Mouse (Mus musculus): ENCODE results near the gene Tmem208. TPM values are rescaled to one million over a fixed set of nuclear protein-coding genes. Genes with fewer than 3 reads are reported as not detected.

The Tmem208 gene
- total and polyA plus RNA-seq, 3 experiments = 94.5 to 149 TPM; not detected in 1

DNA sequence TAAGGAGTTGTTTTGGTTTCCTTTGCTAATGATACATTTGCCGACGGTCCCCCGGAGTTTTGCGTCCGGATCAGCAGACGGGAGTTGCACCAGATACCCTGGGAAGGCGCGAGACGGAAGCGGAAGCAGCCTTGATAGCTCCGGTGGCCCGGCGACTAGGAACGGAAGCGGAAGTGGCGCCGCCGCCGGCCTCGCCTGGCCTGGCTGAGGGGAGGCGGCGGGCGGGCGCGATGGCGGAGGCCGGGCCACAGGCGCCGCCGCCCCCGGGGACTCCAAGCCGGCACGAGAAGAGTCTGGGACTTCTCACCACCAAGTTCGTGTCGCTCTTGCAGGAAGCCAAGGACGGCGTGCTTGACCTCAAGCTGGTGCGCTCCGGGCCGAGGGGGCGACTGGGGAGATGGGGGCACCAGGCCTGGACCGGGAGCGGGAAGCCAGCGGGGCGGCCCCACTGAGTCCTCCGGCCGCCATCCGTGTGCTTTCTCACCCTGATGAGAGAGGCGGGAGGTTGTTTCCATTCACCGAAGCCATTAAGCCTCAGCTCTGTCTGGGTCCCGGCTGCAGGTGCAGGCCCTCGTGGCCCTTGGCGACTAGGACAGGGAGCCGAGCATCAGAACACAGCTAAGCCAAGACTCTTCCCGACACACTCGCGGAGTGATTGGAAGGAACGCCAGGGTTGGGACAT is 28.5 kb upstream of the Tmem208 start, which contains the start of gene E2f4 (continued):
- TF ChIP-seq POLR2A (IDR thresholded peaks at IDR 0.05; ENCODE audit: control insufficient read depth in 1 of 2, insufficient read depth in 1 of 2, low read depth in 1 of 2, low read length in 2 of 2, poor library complexity in 1 of 2) (peak; percentile 87 to 95), MAX (IDR thresholded peaks at IDR 0.05; ENCODE audit: low read length) (peak; percentile 45; the same call in 1 of the 2 replicates), CTCF (IDR thresholded peaks at IDR 0.05 in 2 of 3, conservative IDR thresholded peaks at IDR 0.05 in 1 of 3; ENCODE audit: control insufficient read depth in 1 of 3, insufficient read depth in 1 of 3, low read depth in 2 of 3, low read length in 3 of 3, poor library complexity in 1 of 3, severe bottlenecking in 1 of 3) (no peak), EP300 (IDR thresholded peaks at IDR 0.05; ENCODE audit: low read depth in 1 of 2, low read length in 2 of 2) (peak in 1 of 2 experiments; percentile 25; a peak in 1 of 4 replicates), ZNF384 (IDR thresholded peaks at IDR 0.05; ENCODE audit: low read depth, low read length) (no peak), TBP (IDR thresholded peaks at IDR 0.05; ENCODE audit: low read depth, low read length) (peak; percentile 49; the same call in 1 of the 2 replicates), JUND (IDR thresholded peaks at IDR 0.05; ENCODE audit: low read depth, low read length) (no peak), MAZ (IDR thresholded peaks at IDR 0.05; ENCODE audit: low read depth, low read length) (peak; percentile 43; the same call in 1 of the 2 replicates), UBTF (IDR thresholded peaks at IDR 0.05; ENCODE audit: borderline replicate concordance, insufficient read depth, low read depth, low read length) (no peak), E2F4 (IDR thresholded peaks at IDR 0.05; ENCODE audit: borderline replicate concordance, low read depth, low read length) (no peak), NRF1 (IDR thresholded peaks at IDR 0.05; ENCODE audit: insufficient read depth, low read depth, low read length, poor library complexity, severe bottlenecking) (no peak), MEF2A (IDR thresholded peaks at IDR 0.05; ENCODE audit: extremely low read depth, insufficient replicate concordance, low read depth, low read length, poor library complexity, severe bottlenecking) (no peak), POLR2AphosphoS2 (IDR thresholded peaks at IDR 0.05; ENCODE audit: low read length) (no peak; the same call in none of the 2 replicates), POLR2AphosphoS5 (IDR thresholded peaks at IDR 0.05; ENCODE audit: borderline replicate concordance, low read depth, low read length) (no peak)

DNA sequence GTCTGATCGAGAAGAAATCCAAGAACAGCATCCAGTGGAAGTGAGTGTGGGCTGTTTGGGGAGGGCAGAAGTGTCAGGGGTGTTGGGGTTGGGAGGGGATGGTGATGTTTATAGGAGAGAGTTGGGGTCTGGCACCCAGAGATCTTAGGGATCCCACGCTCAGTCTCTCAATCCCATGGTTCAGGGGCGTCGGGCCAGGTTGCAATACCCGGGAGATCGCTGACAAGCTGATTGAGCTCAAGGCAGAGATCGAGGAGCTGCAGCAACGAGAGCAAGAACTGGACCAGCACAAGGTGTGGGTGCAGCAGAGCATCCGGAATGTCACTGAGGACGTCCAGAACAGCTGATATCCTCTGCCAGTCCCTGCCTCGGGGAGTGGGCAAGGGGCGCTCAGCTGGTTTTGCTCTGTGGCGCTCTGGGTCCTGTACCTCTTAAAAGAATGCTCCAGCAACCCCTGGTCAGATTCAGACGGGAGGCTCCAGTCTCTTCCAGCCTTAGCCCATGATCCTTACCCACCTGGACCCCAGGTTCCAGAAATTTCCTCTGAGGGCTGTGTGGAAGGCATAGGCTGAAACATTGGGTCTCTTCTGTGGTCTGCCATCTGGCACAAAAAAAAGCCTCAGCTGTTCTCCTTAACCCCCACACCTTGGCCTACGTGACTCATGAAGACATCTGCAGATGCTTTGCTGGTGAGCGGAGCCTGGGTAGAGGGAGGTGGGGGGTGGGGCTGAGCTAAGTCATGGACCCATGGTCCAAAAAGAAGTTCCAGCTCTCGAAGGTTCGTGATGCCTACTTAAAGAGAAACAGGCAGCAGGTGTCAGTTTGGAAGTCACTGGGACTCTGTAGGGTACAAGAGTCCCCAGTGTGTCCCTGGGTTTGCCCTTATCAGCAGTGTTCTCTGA is 27.6 kb upstream of the Tmem208 start:
- peak overlapping the region; percentile 70 for H3K27ac ChIP-seq (ENCODE audit: control insufficient read depth, low read depth, low read length)
- H3K4me1 ChIP-seq (ENCODE audit: control insufficient read depth in 1 of 2, insufficient read depth in 2 of 2, low read length in 2 of 2) = peaks cover 11 to 34% of the 10 kb centered on the region in 2 experiments
- peaks cover 18 to 38% of the 10 kb centered on the region in 2 experiments for H3K36me3 ChIP-seq (ENCODE audit: control insufficient read depth in 1 of 2, insufficient read depth in 2 of 2, low read length in 2 of 2)
- peak; percentile 55 for DNase-seq (ENCODE audit: low read depth, low spot score)
- peak overlapping the region; percentile 86 for H3K4me3 ChIP-seq (ENCODE audit: control insufficient read depth in 1 of 2, insufficient read depth in 1 of 2, low read depth in 2 of 2, low read length in 2 of 2)
- TF ChIP-seq POLR2AphosphoS5 (IDR thresholded peaks at IDR 0.05; ENCODE audit: borderline replicate concordance, low read depth, low read length) (no peak), POLR2A (IDR thresholded peaks at IDR 0.05; ENCODE audit: control insufficient read depth in 1 of 2, insufficient read depth in 1 of 2, low read depth in 1 of 2, low read length in 2 of 2, poor library complexity in 1 of 2) (no peak), MAX (IDR thresholded peaks at IDR 0.05; ENCODE audit: low read length) (peak; percentile 36; the same call in 1 of the 2 replicates), KAT2A (conservative IDR thresholded peaks at IDR 0.05; ENCODE audit: low read depth, low read length) (no peak), GATA1 (IDR thresholded peaks at IDR 0.05; ENCODE audit: low read depth, low read length) (no peak), ZMIZ1 (IDR thresholded peaks at IDR 0.05; ENCODE audit: low read depth, low read length) (no peak), MAFK (IDR thresholded peaks at IDR 0.05; ENCODE audit: borderline replicate concordance, low read depth, low read length) (no peak), ELF1 (IDR thresholded peaks at IDR 0.05; ENCODE audit: low read depth, low read length) (no peak), HCFC1 (IDR thresholded peaks at IDR 0.05; ENCODE audit: low read depth, low read length) (no peak), TCF12 (IDR thresholded peaks at IDR 0.05; ENCODE audit: low read depth, low read length) (no peak), TBP (IDR thresholded peaks at IDR 0.05; ENCODE audit: low read depth, low read length) (no peak), USF1 (IDR thresholded peaks at IDR 0.05; ENCODE audit: low read depth, low read length) (no peak), MXI1 (IDR thresholded peaks at IDR 0.05; ENCODE audit: low read depth, low read length) (peak; percentile 61; the same call in 1 of the 2 replicates), MYC (IDR thresholded peaks at IDR 0.05; ENCODE audit: low read depth, low read length) (no peak), SMC3 (IDR thresholded peaks at IDR 0.05; ENCODE audit: low read depth, low read length) (no peak), ZKSCAN1 (IDR thresholded peaks at IDR 0.05; ENCODE audit: low read depth, low read length) (no peak), POLR2AphosphoS2 (IDR thresholded peaks at IDR 0.05; ENCODE audit: low read length) (no peak)
- H3K79me2 ChIP-seq (ENCODE audit: control insufficient read depth, insufficient read depth, low read length, poor library complexity) = peaks cover 34% of the 10 kb centered on the region
- H3K27me3 ChIP-seq (ENCODE audit: control insufficient read depth in 1 of 2, insufficient read depth in 2 of 2, low read length in 2 of 2) = no peaks in the 10 kb centered on the region
- H3K9me3 ChIP-seq (replicated peaks; ENCODE audit: insufficient read depth, low read length) = no peaks in the 10 kb centered on the region
- peak overlapping the region; percentile 97 for H3K9ac ChIP-seq (ENCODE audit: control insufficient read depth, low read depth, low read length, poor library complexity, severe bottlenecking)
